Mouse (Mus musculus) G1E (cell line): ENCODE data around the gene Teddm3.

Source experiments
- CTCF ChIP-seq: IDR thresholded peaks from 2 replicates; pipeline ENCODE4 v1.5.1; 2012; ENCODE audit warnings: low read depth, low read length, inconsistent platforms, mixed read lengths
- GATA1 ChIP-seq: IDR thresholded peaks from 2 replicates; pipeline ENCODE4 v1.6.1; 2012; ENCODE audit warnings: borderline replicate concordance, low read length, inconsistent platforms, mixed read lengths
- GATA2 ChIP-seq: IDR thresholded peaks from 2 replicates; pipeline ENCODE4 v1.6.1; 2012; ENCODE audit warnings: low read depth, low read length, inconsistent platforms, borderline replicate concordance
- POLR2AphosphoS5 ChIP-seq: IDR thresholded peaks from 2 replicates; pipeline ENCODE4 v1.6.1; 2012; ENCODE audit warnings: low read depth, low read length, inconsistent platforms; ENCODE audit not compliant: insufficient replicate concordance
- TAL1 ChIP-seq: conservative IDR thresholded peaks from 2 replicates; pipeline ENCODE4 v1.6.1; 2012; ENCODE audit warnings: low read depth, low read length, inconsistent platforms, mixed read lengths

GRCm38 (mm10) chr16:21202731-21203130, 48.9 kb upstream of the Teddm3 start:
- TF ChIP-seq GATA2 (no peak), CTCF (no peak), POLR2AphosphoS5 (no peak), GATA1 (no peak), TAL1 (no peak)
